Mouse (Mus musculus): Measurements from ENCODE around the gene Aldh2. TPM values are rescaled to one million over a fixed set of nuclear protein-coding genes. Genes with fewer than 3 reads are reported as not detected.

The Aldh2 gene
- total RNA-seq, 2 experiments from 2014 or later = 99.7 to 104 TPM

DNA sequence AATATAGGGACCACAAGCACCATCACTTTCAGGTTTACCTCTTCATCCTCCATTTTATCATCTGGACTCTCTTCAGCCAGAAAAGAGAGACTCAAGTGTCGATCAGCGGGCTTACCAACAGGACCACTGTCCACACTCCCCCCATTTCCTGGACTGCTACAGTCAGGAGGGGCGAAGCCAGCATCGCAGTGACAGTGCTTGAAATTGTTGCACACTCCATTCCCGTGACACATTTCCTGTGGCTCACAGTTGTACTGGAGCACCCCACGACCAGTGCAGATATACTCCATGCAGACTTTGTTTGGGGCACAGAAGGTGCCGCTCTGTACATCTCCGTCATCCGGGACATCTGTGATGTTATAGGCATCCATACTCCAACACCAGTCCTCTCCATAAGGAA, 74.6 kb downstream of the Aldh2 start:
- DNase-seq (ENCODE audit: low spot score in 2 of 2) = no peak
- intact Hi-C loops (cut with DNase I) = no loop called here

Other genes starting within 250 kb of the Aldh2 start
- 10 to 100 TPM; 82.1 to 83.6 TPM for gene Trafd1, start 208.2 kb downstream of the Aldh2 start, total RNA-seq (2021)
- 10 to 100 TPM; 40.7 to 45.8 TPM for gene Naa25, start 195.9 kb downstream of the Aldh2 start, total RNA-seq (2021)
- gene Tmem116, start 141.9 kb downstream of the Aldh2 start, total RNA-seq (2021) = 1 to 10 TPM; 8.2 to 9.1 TPM
- 100 to 1,000 TPM; 145 to 151 TPM for gene Erp29, start 141.3 kb downstream of the Aldh2 start, total RNA-seq (2021)
- gene Adam1b, start 90.4 kb downstream of the Aldh2 start, total RNA-seq (2021) = under 1 TPM in 1 of 2 experiments, not detected in 1; 0.11 TPM
- 10 to 100 TPM in 1 of 2 experiments, 1 to 10 TPM in 1; 9.0 to 11.6 TPM for gene Adam1a, start 48.3 kb downstream of the Aldh2 start, total RNA-seq (2021)
- not detected for gene Gm42878, start 48.3 kb downstream of the Aldh2 start, total RNA-seq (2021)
- gene Mapkapk5, start 47.9 kb downstream of the Aldh2 start, total RNA-seq (2021) = 10 to 100 TPM; 66.7 TPM
- gene Acad12, start 25.1 kb upstream of the Aldh2 start, total RNA-seq (2021) = 1 to 10 TPM; 4.9 to 7.9 TPM
- gene Acad10, start 66.7 kb upstream of the Aldh2 start, total RNA-seq (2021) = 1 to 10 TPM; 3.0 to 4.1 TPM
- gene Brap, start 66.7 kb upstream of the Aldh2 start, total RNA-seq (2021) = 10 to 100 TPM; 65.3 to 65.5 TPM
- 100 to 1,000 TPM; 228 to 234 TPM for gene Atxn2, start 117.5 kb upstream of the Aldh2 start, total RNA-seq (2021)
- 10 to 100 TPM; 21.6 to 22.1 TPM for gene Sh2b3, start 243.8 kb upstream of the Aldh2 start, total RNA-seq (2021)